Mouse (Mus musculus): ENCODE data around the gene Sp2. TPM values are rescaled to one million over a fixed set of nuclear protein-coding genes. Genes with fewer than 3 reads are reported as not detected.

Gene Sp2
- polyA plus RNA-seq, 1 experiment from 2014 or later, result 17.6 TPM

GRCm38 (mm10) chr11:96935872-96936650, 46.7 kb downstream of the Sp2 start:
- no peaks in the 10 kb centered on the region for H3K9me3 ChIP-seq (replicated peaks)
- no peak overlapping the region for H3K4me3 ChIP-seq (replicated peaks)
- peaks cover 65% of the 10 kb centered on the region for H3K36me3 ChIP-seq (replicated peaks)
- peaks cover 97% of the 10 kb centered on the region for H3K4me1 ChIP-seq (replicated peaks)
- no peak overlapping the region for H3K9ac ChIP-seq
- WGBS (ENCODE audit: insufficient replicate concordance), result 79% methylated on average over 9 of the region's 9 CpGs
- peak overlapping the region; percentile 100 for H3K27ac ChIP-seq (replicated peaks)
- no peak for ATAC-seq (ENCODE audit: insufficient read depth)
- H3K27me3 ChIP-seq, result no peaks in the 10 kb centered on the region
- peak overlapping the region; percentile 57; the same call in 1 of the 2 replicates for H3K4me2 ChIP-seq

DNA sequence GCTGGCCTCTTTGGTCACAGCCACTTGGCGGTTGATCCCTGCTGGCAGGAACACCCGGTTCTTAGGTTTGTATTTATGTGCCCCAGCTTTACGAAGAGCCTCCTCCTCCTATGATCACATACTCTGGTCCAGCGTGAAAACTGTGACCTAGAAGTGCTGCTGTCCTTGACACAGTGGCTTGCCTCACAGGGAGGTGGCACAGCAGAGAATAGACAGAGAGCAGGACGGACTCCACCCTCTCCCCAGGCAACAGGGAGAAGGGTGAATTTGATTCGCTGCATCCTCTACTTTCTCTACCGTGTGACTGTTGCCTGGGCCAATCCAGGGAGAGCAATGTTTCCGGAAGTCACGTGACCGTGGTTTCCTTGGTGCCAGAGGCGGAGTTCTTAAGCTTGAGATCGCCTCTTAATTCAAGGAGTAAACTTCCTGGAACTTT, 47.8 kb downstream of the Sp2 start:
- 30% methylated on average over 12 of the region's 12 CpGs for whole genome bisulfite sequencing (ENCODE audit: insufficient replicate concordance)
- peak overlapping the region; percentile 35 for H3K9ac ChIP-seq
- H3K36me3 ChIP-seq (replicated peaks), result peaks cover 54% of the 10 kb centered on the region
- peak overlapping the region; percentile 32 for H3K4me3 ChIP-seq (replicated peaks)
- no peaks in the 10 kb centered on the region for H3K9me3 ChIP-seq (replicated peaks)
- peak overlapping the region; percentile 57 for H3K4me2 ChIP-seq
- peak overlapping the region; percentile 100 for H3K27ac ChIP-seq (replicated peaks)
- H3K4me1 ChIP-seq (replicated peaks), result peaks cover 97% of the 10 kb centered on the region
- no peaks in the 10 kb centered on the region for H3K27me3 ChIP-seq
- peak; percentile 88 for ATAC-seq (ENCODE audit: insufficient read depth)

- 84% methylated on average over 13 of the region's 13 CpGs for WGBS (ENCODE audit: insufficient replicate concordance)
Measured at GRCm38 (mm10) chr11:96933562-96934276, 49.0 kb downstream of the Sp2 start.

DNA sequence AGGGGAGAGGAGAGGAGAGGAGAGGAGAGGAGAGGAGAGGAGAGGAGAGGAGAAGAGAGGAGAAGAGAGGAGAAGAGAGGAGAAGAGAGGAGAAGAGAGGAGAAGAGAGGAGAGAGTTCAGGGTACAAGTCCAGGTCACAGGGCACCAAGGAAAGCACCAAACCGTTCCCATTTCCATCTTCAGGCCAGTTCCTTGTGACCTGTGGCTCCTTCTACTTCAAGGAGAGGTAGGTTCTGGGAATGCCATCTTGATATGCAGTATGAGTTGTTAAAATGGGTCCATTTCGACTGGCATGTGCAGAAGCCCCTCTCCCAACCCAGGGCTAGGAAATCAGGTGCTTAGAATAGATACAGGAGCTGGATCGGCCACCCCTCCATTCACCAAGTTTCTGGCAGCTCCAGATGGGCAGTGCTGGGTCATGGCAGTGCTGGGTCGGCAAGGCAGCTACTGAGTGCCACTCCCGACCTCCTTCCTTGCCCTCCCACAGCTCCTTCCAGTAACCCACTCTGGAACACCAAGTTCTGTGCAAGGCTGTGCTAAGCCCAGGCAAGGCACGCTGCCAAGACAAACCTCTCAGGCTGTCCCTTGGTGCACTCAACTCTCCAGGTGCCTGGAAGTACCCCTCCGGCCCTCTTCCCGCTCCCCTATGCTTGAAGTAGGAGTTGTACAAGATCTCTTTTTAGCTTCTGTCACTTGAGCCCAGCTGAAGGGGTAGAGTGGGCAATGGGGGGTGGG, 51.3 kb downstream of the Sp2 start:
- H3K9me3 ChIP-seq (replicated peaks), result no peaks in the 10 kb centered on the region
- H3K4me2 ChIP-seq, result peak overlapping the region; percentile 15; the same call in 1 of the 2 replicates
- peaks cover 19% of the 10 kb centered on the region for H3K36me3 ChIP-seq (replicated peaks)
- peak overlapping the region; percentile 71 for H3K27ac ChIP-seq (replicated peaks)
- H3K4me1 ChIP-seq (replicated peaks), result peaks cover 97% of the 10 kb centered on the region
- H3K9ac ChIP-seq, result peak overlapping the region; percentile 22; the same call in 1 of the 2 replicates
- 59% methylated on average over 8 of the region's 8 CpGs for WGBS (ENCODE audit: insufficient replicate concordance)
- peaks cover 9% of the 10 kb centered on the region; the same call in 1 of the 2 replicates for H3K27me3 ChIP-seq
- no peak for ATAC-seq (ENCODE audit: insufficient read depth)
- H3K4me3 ChIP-seq (replicated peaks), result no peak overlapping the region

More at GRCm38 (mm10) chr11:96933562-96934276, 49.0 kb downstream of the Sp2 start:
- Histone ChIP-seq H3K9ac (no peak overlapping the region), H3K27me3 (peaks cover 5% of the 10 kb centered on the region; the same call in 1 of the 2 replicates), H3K4me3 (replicated peaks) (no peak overlapping the region), H3K4me1 (replicated peaks) (peaks cover 97% of the 10 kb centered on the region), H3K4me2 (peak overlapping the region; percentile 57; the same call in 1 of the 2 replicates), H3K36me3 (replicated peaks) (peaks cover 41% of the 10 kb centered on the region), H3K9me3 (replicated peaks) (no peaks in the 10 kb centered on the region), H3K27ac (replicated peaks) (peak overlapping the region; percentile 100)
- ATAC-seq (ENCODE audit: insufficient read depth), result no peak

GRCm38 (mm10) chr11:96929766-96930331, 52.9 kb downstream of the Sp2 start:
- Histone ChIP-seq H3K9me3 (replicated peaks) (no peaks in the 10 kb centered on the region), H3K27ac (replicated peaks) (peak overlapping the region; percentile 95), H3K4me2 (peak overlapping the region; percentile 56), H3K4me1 (replicated peaks) (peaks cover 97% of the 10 kb centered on the region), H3K4me3 (replicated peaks) (peak overlapping the region; percentile 26), H3K9ac (peak overlapping the region; percentile 51), H3K27me3 (peaks cover 9% of the 10 kb centered on the region; the same call in 1 of the 2 replicates), H3K36me3 (replicated peaks) (0 out of 2 replicates have a peak, but pooled peaks cover 3% of the 10 kb centered on the region)
- peak; percentile 51 for ATAC-seq (ENCODE audit: insufficient read depth)
- WGBS (ENCODE audit: insufficient replicate concordance), result 13% methylated on average over 9 of the region's 9 CpGs

GRCm38 (mm10) chr11:96929096-96929765, 53.5 kb downstream of the Sp2 start:
- H3K27me3 ChIP-seq, result peaks cover 9% of the 10 kb centered on the region; the same call in 1 of the 2 replicates
- H3K27ac ChIP-seq (replicated peaks), result peak overlapping the region; percentile 95
- no peaks in the 10 kb centered on the region for H3K9me3 ChIP-seq (replicated peaks)
- peaks cover 97% of the 10 kb centered on the region for H3K4me1 ChIP-seq (replicated peaks)
- peak overlapping the region; percentile 26 for H3K4me3 ChIP-seq (replicated peaks)
- H3K36me3 ChIP-seq (replicated peaks), result no peaks in the 10 kb centered on the region
- WGBS (ENCODE audit: insufficient replicate concordance), result 55% methylated on average over 13 of the region's 13 CpGs
- peak overlapping the region; percentile 56 for H3K4me2 ChIP-seq
- peak overlapping the region; percentile 51 for H3K9ac ChIP-seq
- ATAC-seq (ENCODE audit: insufficient read depth), result no peak

GRCm38 (mm10) chr11:96928691-96929090, 54.1 kb downstream of the Sp2 start:
- peaks cover 9% of the 10 kb centered on the region; the same call in 1 of the 2 replicates for H3K27me3 ChIP-seq
- peak overlapping the region; percentile 95 for H3K27ac ChIP-seq (replicated peaks)
- H3K4me2 ChIP-seq, result peak overlapping the region; percentile 56
- WGBS (ENCODE audit: insufficient replicate concordance), result 34% methylated on average over 5 of the region's 5 CpGs
- ATAC-seq (ENCODE audit: insufficient read depth), result no peak
- peaks cover 97% of the 10 kb centered on the region for H3K4me1 ChIP-seq (replicated peaks)
- no peaks in the 10 kb centered on the region for H3K9me3 ChIP-seq (replicated peaks)
- H3K4me3 ChIP-seq (replicated peaks), result no peak overlapping the region
- peak overlapping the region; percentile 43; the same call in 1 of the 2 replicates for H3K9ac ChIP-seq
- no peaks in the 10 kb centered on the region for H3K36me3 ChIP-seq (replicated peaks)

DNA sequence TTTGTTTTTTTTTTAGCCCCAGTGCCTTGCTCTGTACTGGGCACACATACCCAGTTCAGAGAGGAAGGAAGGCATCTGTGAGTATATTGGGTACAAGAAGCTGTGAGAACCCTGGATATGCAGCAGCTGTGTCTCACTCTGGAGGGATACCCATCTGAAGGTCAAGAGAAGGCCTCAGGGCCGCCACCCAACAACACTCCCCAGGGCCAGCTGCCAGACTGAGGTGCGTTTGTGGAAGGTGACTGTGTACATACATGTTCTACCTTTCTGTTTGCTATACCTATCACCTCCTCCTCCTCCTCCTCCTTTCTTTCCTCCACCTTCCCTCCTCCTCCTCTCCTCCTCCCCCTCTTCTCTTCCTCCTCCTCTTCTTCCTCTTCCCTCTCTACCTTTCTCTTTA, 54.7 kb downstream of the Sp2 start, which contains the start of gene Prr15l:
Gene Prr15l, plus strand, starts transcription at position 17 of the 400 bp plus-strand sequence.
- peak within 1 kb of the TSS; percentile 56 for H3K4me2 ChIP-seq
- H3K4me3 ChIP-seq (replicated peaks), result no peak within 1 kb of the TSS

GRCm38 (mm10) chr11:96926587-96926986, 56.2 kb downstream of the Sp2 start:
- no peaks in the 10 kb centered on the region for H3K36me3 ChIP-seq (replicated peaks)
- H3K4me3 ChIP-seq (replicated peaks), result no peak overlapping the region
- WGBS (ENCODE audit: insufficient replicate concordance), result 22% methylated on average over 5 of the region's 5 CpGs
- H3K9ac ChIP-seq, result peak overlapping the region; percentile 54; the same call in 1 of the 2 replicates
- peak; percentile 88 for ATAC-seq (ENCODE audit: insufficient read depth)
- H3K4me2 ChIP-seq, result peak overlapping the region; percentile 43
- no peaks in the 10 kb centered on the region for H3K9me3 ChIP-seq (replicated peaks)
- H3K27ac ChIP-seq (replicated peaks), result peak overlapping the region; percentile 95
- H3K4me1 ChIP-seq (replicated peaks), result peaks cover 78% of the 10 kb centered on the region
- peaks cover 9% of the 10 kb centered on the region; the same call in 1 of the 2 replicates for H3K27me3 ChIP-seq

More for the DNA sequence above, 54.7 kb downstream of the Sp2 start, which contains the start of gene Prr15l:
- Histone ChIP-seq H3K4me1 (replicated peaks) (peaks cover 92% of the 10 kb centered on the region), H3K27me3 (peaks cover 9% of the 10 kb centered on the region; the same call in 1 of the 2 replicates), H3K9me3 (replicated peaks) (no peaks in the 10 kb centered on the region), H3K36me3 (replicated peaks) (no peaks in the 10 kb centered on the region), H3K9ac (peak within 1 kb of the TSS; percentile 43; the same call in 1 of the 2 replicates), H3K27ac (replicated peaks) (peak within 1 kb of the TSS; percentile 95)
- WGBS (ENCODE audit: insufficient replicate concordance), result 70% methylated on average over 2 of the region's 2 CpGs
- ATAC-seq (ENCODE audit: insufficient read depth), result no peak

All from liver, embryonic 15.5 days (tissue).